Mouse (Mus musculus): Measurements from ENCODE around the gene Cyp17a1. TPM values are rescaled to one million over a fixed set of nuclear protein-coding genes. Genes with fewer than 3 reads are reported as not detected.

Gene Cyp17a1
- polyA plus RNA-seq, 1 experiment from 2014 or later = not detected

DNA sequence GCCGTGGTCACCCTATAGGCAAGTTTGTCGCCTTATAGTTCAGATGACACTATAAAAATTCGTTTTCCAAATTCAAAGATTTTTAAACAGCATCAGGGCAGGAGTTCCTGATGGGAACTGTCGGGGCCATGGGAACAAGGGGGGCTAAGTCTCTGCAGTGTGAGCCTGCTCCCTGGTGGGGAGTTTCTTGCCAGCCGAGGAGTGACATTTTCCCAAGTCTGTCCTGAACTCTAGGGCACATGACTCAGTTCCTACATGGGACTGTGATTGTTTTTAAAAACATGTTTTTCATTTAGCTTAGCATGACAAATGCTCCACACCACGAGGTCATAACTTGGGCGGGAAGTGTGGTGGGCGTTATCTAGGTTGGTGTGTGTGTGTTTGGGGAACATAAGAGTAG, 25.1 kb downstream of the Cyp17a1 start:
- Histone ChIP-seq H3K4me1 (replicated peaks) (peaks cover 38% of the 10 kb centered on the region), H3K36me3 (peaks cover 3% of the 10 kb centered on the region; the same call in 1 of the 2 replicates), H3K4me2 (no peak overlapping the region), H3K27ac (replicated peaks) (no peak overlapping the region), H3K9ac (no peak overlapping the region), H3K9me3 (no peaks in the 10 kb centered on the region), H3K4me3 (no peak overlapping the region), H3K27me3 (no peaks in the 10 kb centered on the region)
- 81% methylated on average over 8 of the region's 8 CpGs for WGBS
- ATAC-seq (ENCODE audit: low FRiP score, low read depth) = no peak

DNA sequence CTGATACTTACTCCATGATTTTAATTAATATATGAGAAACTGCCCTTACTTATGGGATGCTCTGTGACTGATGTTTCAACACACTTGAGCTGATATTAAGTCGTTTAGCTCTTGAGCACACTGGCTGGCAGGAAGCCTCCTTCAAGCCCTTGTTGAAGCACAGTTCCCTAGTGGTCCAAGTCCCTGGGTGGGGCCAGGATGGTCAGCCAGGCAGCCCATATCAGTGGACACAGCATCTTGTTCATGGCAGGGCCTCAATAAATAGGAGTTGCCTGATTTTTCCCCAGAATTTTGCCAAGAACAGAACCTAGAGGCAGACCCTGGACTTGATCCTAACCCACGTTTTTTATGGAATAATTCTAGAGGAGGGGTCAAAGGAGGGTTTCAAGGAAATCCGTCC, 25.7 kb downstream of the Cyp17a1 start:
- Histone ChIP-seq H3K4me1 (replicated peaks) (peaks cover 44% of the 10 kb centered on the region), H3K36me3 (no peaks in the 10 kb centered on the region), H3K9ac (no peak overlapping the region), H3K9me3 (no peaks in the 10 kb centered on the region), H3K4me2 (no peak overlapping the region), H3K27ac (replicated peaks) (no peak overlapping the region), H3K27me3 (no peaks in the 10 kb centered on the region), H3K4me3 (no peak overlapping the region)
- ATAC-seq (ENCODE audit: low FRiP score, low read depth) = no peak
- 75% methylated on average over 3 of the region's 3 CpGs for WGBS

DNA sequence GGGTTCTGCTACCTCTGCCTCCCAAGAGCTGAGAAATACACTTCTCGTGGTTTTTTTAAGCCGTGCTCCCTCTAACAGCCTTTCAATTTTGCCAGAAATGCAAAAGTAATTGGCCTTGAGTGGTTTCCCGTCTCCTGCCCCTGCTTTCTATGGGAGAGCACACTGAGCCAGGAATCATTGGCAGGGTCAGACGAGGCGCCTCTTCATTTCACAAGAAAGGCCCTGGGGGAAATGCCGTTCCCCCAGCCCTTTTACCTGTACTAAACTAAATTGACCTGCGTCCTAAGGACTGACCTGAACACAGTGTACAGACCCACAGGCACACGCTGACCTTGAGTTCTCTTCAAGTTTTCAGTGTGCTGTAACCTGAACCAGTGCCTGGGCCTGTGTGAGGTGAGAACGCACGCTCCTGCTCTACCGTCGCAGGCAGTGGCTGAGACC, 26.9 kb downstream of the Cyp17a1 start:
- 79% methylated on average over 12 of the region's 12 CpGs for WGBS
- Histone ChIP-seq H3K27ac (replicated peaks) (peak overlapping the region; percentile 65; the same call in 1 of the 2 replicates), H3K27me3 (no peaks in the 10 kb centered on the region), H3K9ac (no peak overlapping the region), H3K4me3 (no peak overlapping the region), H3K9me3 (no peaks in the 10 kb centered on the region), H3K4me2 (no peak overlapping the region), H3K4me1 (replicated peaks) (peaks cover 56% of the 10 kb centered on the region), H3K36me3 (no peaks in the 10 kb centered on the region)
- ATAC-seq (ENCODE audit: low FRiP score, low read depth) = no peak

DNA sequence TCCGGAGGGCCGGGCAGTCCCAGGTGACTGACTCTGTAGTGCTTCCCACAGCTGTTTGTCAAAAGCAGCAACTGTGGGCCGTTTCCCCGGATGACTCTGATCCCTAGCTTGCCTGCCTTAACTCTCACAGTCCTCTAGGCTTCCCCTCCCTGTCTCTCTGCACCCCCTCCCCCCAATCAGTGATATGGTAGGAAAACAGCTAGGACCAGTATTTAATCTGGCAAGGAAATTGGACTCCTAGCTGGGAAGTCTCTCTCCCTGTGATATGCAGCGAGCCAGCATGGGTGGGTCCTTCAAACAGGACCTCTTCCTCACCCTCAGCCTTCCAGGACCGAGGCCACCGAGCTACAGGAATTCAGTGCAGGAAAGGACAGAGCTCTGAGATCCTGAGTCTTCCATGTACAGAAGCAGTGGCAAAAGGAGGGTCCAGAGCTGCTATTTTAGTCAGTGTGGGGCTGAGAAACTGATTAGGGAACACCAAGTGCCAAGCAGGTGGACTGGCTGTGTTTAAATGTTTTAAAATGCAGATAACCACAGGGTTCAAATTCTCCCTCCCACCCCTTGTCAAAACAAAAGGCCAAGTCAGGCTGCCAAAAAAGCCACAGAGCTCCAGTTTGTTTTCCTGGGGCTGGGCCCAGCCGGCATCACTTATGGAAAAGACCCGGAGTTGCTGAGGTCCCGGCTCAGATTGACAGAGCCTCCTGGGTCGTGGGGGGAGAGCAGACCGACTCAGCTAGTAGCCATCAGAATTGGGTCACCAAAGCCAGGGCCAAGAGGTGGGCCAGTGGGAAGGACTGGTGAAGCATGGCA, 28.0 kb downstream of the Cyp17a1 start:
- Histone ChIP-seq H3K36me3 (no peaks in the 10 kb centered on the region), H3K4me3 (no peak overlapping the region), H3K9ac (no peak overlapping the region), H3K9me3 (no peaks in the 10 kb centered on the region), H3K27me3 (no peaks in the 10 kb centered on the region), H3K27ac (replicated peaks) (peak overlapping the region; percentile 65), H3K4me1 (replicated peaks) (peaks cover 56% of the 10 kb centered on the region), H3K4me2 (no peak overlapping the region)
- WGBS = 23% methylated on average over 12 of the region's 12 CpGs
- peak; percentile 59; the same call in 1 of the 2 replicates for ATAC-seq (ENCODE audit: low FRiP score, low read depth)

DNA sequence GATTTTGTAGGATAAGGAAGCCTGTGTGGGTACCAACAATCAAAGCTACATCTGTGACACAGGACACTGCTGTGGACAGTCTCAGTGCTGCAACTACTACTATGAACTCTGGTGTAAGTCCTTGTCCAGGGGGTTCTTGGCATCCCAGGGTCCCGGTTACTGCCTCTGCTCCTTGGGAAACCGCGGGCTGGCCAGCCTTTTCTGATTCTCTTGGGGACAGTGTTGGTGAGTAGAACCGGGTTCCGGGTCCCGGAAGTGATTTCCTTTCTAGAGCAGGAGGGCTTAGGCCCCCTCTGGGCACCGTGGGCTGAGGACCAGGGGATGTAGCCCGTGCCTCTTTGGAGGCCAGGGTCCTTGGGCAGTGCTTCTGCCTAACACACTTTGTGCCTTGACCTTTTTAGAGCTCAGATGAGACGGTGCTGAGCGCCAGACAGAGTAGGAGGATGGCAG, 28.6 kb downstream of the Cyp17a1 start:
- H3K4me3 ChIP-seq = no peak overlapping the region
- no peak for ATAC-seq (ENCODE audit: low FRiP score, low read depth)
- H3K9me3 ChIP-seq = no peaks in the 10 kb centered on the region
- H3K9ac ChIP-seq = no peak overlapping the region
- peaks cover 56% of the 10 kb centered on the region for H3K4me1 ChIP-seq (replicated peaks)
- no peak overlapping the region for H3K4me2 ChIP-seq
- 74% methylated on average over 10 of the region's 10 CpGs for WGBS
- H3K27ac ChIP-seq (replicated peaks) = peak overlapping the region; percentile 43; the same call in 1 of the 2 replicates
- no peaks in the 10 kb centered on the region for H3K36me3 ChIP-seq
- no peaks in the 10 kb centered on the region for H3K27me3 ChIP-seq

DNA sequence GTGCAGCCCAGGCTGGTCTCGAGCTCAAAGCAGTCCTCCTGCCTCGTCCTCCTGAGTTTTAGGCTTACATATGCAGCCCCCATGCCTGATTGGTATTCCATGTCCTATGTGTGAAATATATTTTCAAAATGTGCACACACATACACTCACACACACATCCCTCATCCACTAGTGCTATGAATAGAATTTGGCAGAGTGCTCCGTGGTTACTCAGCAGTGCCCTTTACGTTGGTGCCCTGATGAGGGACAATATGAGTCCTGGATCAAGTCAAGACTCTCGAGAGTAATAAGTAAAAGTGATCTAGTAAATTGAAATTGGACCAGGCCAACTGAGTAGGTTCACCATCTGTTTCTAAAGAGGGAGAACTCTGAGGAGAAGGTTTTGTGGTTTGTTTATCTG, 29.7 kb downstream of the Cyp17a1 start:
- Histone ChIP-seq H3K4me3 (no peak overlapping the region), H3K27me3 (no peaks in the 10 kb centered on the region), H3K36me3 (no peaks in the 10 kb centered on the region), H3K4me1 (replicated peaks) (peaks cover 56% of the 10 kb centered on the region), H3K4me2 (no peak overlapping the region), H3K27ac (replicated peaks) (no peak overlapping the region), H3K9ac (no peak overlapping the region), H3K9me3 (no peaks in the 10 kb centered on the region)
- WGBS = 71% methylated on average over 5 of the region's 5 CpGs
- no peak for ATAC-seq (ENCODE audit: low FRiP score, low read depth)

DNA sequence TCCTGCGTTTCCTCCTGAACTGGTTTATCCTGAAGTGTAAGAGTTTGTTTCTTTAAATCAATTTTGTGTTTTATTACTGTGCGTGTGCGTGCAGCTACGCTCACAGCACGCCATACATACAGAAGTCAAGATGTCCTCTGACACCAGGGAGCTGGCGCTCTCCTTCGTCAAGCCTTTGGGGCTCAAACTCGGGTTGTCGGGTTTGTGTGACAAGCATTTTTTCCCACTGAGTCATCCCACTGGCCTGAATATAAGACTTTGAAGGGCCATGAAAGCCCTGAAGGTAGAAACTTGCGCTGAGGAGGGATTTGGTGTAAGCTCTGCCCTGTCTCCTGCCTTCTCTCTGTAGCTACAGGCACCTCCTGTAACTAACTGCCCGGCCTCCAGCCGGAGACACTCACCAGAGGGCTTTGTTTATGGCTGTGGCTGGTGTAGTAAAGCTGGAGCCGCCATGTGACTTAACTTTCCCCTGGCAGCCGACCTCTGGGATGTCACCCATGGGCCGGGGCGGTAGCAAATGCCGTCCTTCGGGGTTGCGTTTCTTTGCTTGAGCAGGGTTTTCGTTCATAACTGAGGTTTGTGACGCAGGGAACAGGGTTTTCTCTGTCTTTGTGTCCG, 30.7 kb downstream of the Cyp17a1 start:
- Histone ChIP-seq H3K27ac (replicated peaks) (peak overlapping the region; percentile 56), H3K9me3 (no peaks in the 10 kb centered on the region), H3K4me2 (no peak overlapping the region), H3K27me3 (no peaks in the 10 kb centered on the region), H3K4me3 (no peak overlapping the region), H3K36me3 (no peaks in the 10 kb centered on the region; the same call in 1 of the 2 replicates), H3K9ac (no peak overlapping the region), H3K4me1 (replicated peaks) (peaks cover 60% of the 10 kb centered on the region)
- 71% methylated on average over 22 of the region's 22 CpGs for WGBS
- no peak for ATAC-seq (ENCODE audit: low FRiP score, low read depth)

DNA sequence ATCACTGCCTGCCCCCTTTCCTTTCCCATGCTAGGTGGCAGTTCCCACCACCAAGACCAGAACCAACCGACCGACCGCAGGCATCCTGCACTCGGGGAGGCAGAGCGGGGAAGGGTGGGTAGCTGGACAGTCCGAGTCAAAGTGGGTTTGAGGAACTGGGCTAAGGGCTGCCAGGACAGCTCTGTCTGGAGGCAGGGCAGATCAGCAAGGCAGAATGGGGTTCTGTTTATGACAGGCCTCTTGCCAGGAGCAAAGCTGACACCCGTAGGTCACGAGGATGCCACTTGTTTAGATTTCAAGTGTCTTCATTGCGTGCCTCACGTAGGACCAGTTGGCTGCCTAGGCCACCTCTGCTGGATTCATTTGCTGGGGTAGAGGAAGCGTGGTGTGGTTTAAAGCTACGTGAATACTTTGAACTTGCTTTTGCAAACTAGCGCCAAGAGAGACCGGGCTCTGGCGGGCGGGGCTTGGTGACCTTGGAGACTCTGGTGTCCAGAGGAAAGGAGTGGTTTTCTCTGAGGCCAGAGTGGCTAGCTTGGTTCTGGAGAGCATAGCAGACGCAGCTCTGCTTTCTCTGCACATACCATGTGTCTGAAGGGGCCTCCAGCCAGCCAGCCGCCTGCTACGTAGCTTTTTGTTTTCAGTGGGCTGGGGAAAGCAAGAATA, 31.4 kb downstream of the Cyp17a1 start:
- H3K4me2 ChIP-seq = no peak overlapping the region
- H3K27ac ChIP-seq (replicated peaks) = peak overlapping the region; percentile 56
- no peak overlapping the region for H3K4me3 ChIP-seq
- H3K27me3 ChIP-seq = no peaks in the 10 kb centered on the region
- peaks cover 63% of the 10 kb centered on the region for H3K4me1 ChIP-seq (replicated peaks)
- peaks cover 3% of the 10 kb centered on the region; the same call in 1 of the 2 replicates for H3K36me3 ChIP-seq
- no peak for ATAC-seq (ENCODE audit: low FRiP score, low read depth)
- no peaks in the 10 kb centered on the region for H3K9me3 ChIP-seq
- whole genome bisulfite sequencing = 60% methylated on average over 19 of the region's 19 CpGs
- no peak overlapping the region for H3K9ac ChIP-seq

DNA sequence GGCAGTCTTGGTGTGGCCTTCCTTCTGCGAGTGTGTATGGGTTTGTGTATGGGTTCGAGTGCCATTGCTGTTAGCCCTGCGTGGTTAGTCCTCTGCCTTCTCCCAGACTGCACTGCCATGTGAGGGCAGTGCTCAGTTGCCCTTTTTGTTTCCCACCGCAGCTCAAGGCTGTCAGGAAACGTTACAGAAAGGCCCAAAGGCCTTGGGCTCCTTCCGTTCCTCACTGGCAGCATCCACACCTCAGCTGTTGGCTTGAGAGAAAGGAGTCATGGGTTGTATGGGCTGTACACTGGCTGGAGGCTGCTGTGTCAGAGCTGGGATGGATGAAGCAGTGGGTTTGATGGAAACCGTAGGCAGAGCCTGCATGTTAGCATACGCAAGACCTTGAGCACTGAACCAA, 32.2 kb downstream of the Cyp17a1 start:
- H3K4me1 ChIP-seq (replicated peaks) = peaks cover 59% of the 10 kb centered on the region
- H3K4me2 ChIP-seq = no peak overlapping the region
- H3K4me3 ChIP-seq = no peak overlapping the region
- no peak overlapping the region; the same call in 1 of the 2 replicates for H3K27ac ChIP-seq (replicated peaks)
- H3K36me3 ChIP-seq = peaks cover 3% of the 10 kb centered on the region; the same call in 1 of the 2 replicates
- no peak for ATAC-seq (ENCODE audit: low FRiP score, low read depth)
- H3K9me3 ChIP-seq = no peaks in the 10 kb centered on the region
- WGBS = 91% methylated on average over 8 of the region's 8 CpGs
- H3K9ac ChIP-seq = no peak overlapping the region
- H3K27me3 ChIP-seq = no peaks in the 10 kb centered on the region

DNA sequence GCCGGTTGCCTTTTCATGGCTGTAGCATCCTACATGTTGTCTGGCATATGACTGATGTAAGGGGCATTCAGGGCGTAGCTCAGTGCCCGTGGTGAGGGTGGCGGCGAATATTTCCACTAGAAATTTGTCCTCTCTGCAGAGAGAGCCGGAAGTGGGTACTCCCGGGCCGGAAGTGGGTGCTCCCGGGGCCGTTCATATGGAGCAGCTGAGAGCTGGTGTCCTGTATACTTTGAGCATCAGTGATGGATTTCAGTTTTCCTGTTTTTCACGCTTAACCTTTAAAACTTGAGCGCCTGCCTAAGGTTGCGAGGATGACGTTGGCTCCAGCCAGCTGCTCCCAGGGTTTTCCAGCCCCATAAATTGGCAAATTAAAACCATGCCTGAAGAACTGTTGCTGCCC, 33.5 kb downstream of the Cyp17a1 start:
- Histone ChIP-seq H3K9me3 (no peaks in the 10 kb centered on the region), H3K4me1 (replicated peaks) (peaks cover 46% of the 10 kb centered on the region), H3K9ac (no peak overlapping the region), H3K4me3 (no peak overlapping the region), H3K27me3 (no peaks in the 10 kb centered on the region), H3K27ac (replicated peaks) (no peak overlapping the region), H3K36me3 (peaks cover 3% of the 10 kb centered on the region; the same call in 1 of the 2 replicates), H3K4me2 (no peak overlapping the region)
- WGBS = 91% methylated on average over 14 of the region's 14 CpGs
- ATAC-seq (ENCODE audit: low FRiP score, low read depth) = no peak

DNA sequence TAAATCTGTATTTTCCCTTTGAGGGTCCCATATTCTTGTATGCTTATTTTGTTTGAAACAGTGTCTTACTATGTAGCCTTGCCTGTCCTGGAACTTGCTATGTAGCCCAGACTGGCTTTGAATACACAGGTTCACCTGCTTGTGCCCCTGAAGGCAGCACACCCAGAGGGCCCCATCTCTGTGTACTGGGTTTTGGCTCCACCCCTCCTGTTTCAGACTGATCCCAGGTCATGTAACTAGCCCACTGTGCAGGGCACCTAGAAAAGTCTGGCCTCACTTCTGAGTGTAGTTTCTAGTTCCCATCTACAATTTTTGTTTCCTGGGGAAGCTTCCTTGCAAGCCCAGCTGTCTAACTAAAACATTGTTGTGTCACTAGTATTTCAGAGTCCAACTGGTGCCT, 33.9 kb downstream of the Cyp17a1 start:
- Histone ChIP-seq H3K4me1 (replicated peaks) (peaks cover 42% of the 10 kb centered on the region), H3K4me2 (no peak overlapping the region), H3K36me3 (peaks cover 3% of the 10 kb centered on the region; the same call in 1 of the 2 replicates), H3K4me3 (no peak overlapping the region), H3K27ac (replicated peaks) (no peak overlapping the region), H3K9ac (no peak overlapping the region), H3K27me3 (no peaks in the 10 kb centered on the region), H3K9me3 (no peaks in the 10 kb centered on the region)
- no peak for ATAC-seq (ENCODE audit: low FRiP score, low read depth)

DNA sequence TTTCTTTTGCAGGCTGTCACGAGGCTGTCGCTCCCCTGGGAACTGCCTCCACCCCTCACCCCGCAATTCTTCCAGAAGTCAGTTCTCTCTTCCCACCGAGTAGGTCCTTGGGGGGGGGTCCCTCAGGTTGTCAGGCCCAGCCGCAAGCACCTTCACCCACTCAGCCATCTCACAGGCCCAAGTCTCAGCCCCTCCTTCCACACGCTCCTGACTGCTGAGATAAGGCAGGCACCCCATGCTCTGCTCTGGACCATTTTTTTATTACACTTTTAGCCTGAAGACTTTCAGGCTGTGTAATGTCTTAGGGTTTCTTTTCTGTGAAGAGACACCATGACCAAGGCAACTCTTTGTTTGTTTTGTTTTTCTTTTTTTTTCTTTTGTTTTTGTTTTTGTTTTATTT, 35.4 kb downstream of the Cyp17a1 start:
- no peak overlapping the region for H3K9ac ChIP-seq
- H3K4me2 ChIP-seq = no peak overlapping the region
- H3K27ac ChIP-seq (replicated peaks) = no peak overlapping the region
- WGBS = 74% methylated on average over 6 of the region's 6 CpGs
- no peaks in the 10 kb centered on the region for H3K9me3 ChIP-seq
- peaks cover 3% of the 10 kb centered on the region; the same call in 1 of the 2 replicates for H3K36me3 ChIP-seq
- peaks cover 27% of the 10 kb centered on the region for H3K4me1 ChIP-seq (replicated peaks)
- H3K4me3 ChIP-seq = no peak overlapping the region
- ATAC-seq (ENCODE audit: low FRiP score, low read depth) = no peak
- H3K27me3 ChIP-seq = no peaks in the 10 kb centered on the region
